Mouse (Mus musculus): Measurements from ENCODE around the gene Ntn1. TPM values are rescaled to one million over a fixed set of nuclear protein-coding genes. Genes with fewer than 3 reads are reported as not detected.

Ntn1 gene
- polyA plus RNA-seq, 1 experiment, result not detected

DNA sequence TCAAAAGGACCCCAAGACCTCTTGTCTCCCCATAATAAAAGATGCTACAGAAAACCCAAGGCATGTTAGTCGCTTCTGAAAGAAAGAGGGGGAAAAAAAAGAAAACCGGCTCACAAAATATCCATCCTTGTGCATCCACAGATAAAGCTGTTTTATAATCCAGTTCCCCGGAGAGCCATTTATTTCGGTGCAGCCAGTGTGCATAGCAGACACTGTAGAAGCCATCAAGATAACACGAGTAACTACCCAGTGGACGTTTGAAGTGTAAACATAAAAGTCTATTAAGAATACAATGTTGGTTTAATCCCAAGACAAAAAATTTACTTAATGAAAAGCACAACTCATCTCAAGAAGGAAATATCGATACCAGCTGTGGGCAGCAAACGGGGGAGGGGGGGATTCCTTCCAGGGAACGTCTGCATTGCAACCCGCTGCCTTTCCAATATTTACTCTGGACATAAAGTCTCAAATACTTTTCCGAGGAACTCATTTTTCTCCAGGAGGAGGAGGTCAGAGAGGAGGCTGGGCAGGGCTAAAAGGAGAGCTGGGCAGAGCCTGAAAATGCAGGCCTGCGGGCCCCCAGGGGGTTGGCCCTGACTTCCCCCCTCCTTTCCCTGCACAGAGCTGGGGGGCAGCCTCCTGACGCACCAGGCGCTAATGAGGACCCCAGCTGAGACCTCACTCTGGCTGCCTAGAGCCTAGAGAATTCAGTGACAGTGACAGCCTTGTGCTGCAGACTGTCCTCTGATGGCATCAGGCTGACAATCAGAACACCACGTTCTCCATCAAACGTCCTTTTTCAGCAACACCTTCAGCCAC, 21.5 kb downstream of the Ntn1 start:
- H3K9me3 ChIP-seq (ENCODE audit: control insufficient read depth, low read length), result no peaks in the 10 kb centered on the region
- TF ChIP-seq GATA1 (IDR thresholded peaks at IDR 0.05; ENCODE audit: low read length) (no peak), TAL1 (IDR thresholded peaks at IDR 0.05; ENCODE audit: low read length) (no peak)
- H3K4me3 ChIP-seq (replicated peaks), result no peak overlapping the region
- H3K36me3 ChIP-seq (ENCODE audit: control insufficient read depth), result no peaks in the 10 kb centered on the region
- peaks cover 37% of the 10 kb centered on the region for H3K27me3 ChIP-seq (ENCODE audit: control insufficient read depth)
- no peaks in the 10 kb centered on the region for H3K4me1 ChIP-seq (ENCODE audit: control insufficient read depth)

DNA sequence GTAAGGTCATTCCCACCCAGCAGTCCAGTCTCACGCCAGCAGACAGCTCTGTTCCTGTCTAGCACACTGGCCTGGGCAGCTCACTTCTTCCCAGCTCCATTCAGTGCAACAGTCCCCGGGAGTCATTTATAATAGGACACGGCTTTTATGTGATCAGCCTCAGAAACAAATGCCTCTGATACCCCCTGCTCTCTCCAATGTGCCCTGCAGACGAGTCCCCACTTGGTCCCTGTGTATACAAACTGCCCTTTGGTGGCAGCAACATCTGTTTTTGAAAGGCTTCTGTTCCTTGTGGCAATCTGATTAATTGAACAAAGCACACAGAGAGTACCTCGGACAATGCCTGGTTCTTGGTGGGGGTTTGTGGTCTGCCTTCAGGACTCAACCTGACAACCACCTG, 22.2 kb downstream of the Ntn1 start:
- Histone ChIP-seq H3K9me3 (ENCODE audit: control insufficient read depth, low read length) (no peaks in the 10 kb centered on the region), H3K36me3 (ENCODE audit: control insufficient read depth) (no peaks in the 10 kb centered on the region), H3K27me3 (ENCODE audit: control insufficient read depth) (peaks cover 30% of the 10 kb centered on the region), H3K4me3 (replicated peaks) (no peak overlapping the region), H3K4me1 (ENCODE audit: control insufficient read depth) (no peaks in the 10 kb centered on the region)
- TF ChIP-seq TAL1 (IDR thresholded peaks at IDR 0.05; ENCODE audit: low read length) (no peak), GATA1 (IDR thresholded peaks at IDR 0.05; ENCODE audit: low read length) (no peak)

DNA sequence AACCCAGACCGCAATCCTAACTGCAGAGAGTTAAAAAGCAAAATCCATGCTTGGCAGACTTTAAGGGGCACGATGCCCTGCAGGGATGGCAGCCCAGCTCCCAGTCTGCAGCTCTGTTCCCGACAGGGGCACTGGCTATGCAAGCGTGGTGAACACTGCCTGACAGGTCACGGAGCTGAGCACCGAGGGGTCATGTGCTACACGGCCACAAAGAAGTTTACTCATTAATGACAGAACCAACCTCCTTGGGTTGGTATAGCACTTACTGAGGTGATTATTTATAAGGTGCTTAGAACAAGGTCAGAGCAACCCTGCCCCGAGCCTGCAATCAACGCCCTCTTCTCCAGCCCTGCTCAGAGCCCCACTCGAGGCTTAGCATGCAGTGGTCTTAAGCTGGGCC, 27.5 kb downstream of the Ntn1 start:
- H3K27me3 ChIP-seq (ENCODE audit: control insufficient read depth), result no peaks in the 10 kb centered on the region
- no peaks in the 10 kb centered on the region for H3K9me3 ChIP-seq (ENCODE audit: control insufficient read depth, low read length)
- no peaks in the 10 kb centered on the region for H3K4me1 ChIP-seq (ENCODE audit: control insufficient read depth)
- no peak for TF ChIP-seq TAL1 (IDR thresholded peaks at IDR 0.05; ENCODE audit: low read length)
- no peak for TF ChIP-seq GATA1 (IDR thresholded peaks at IDR 0.05; ENCODE audit: low read length)
- no peak overlapping the region for H3K4me3 ChIP-seq (replicated peaks)
- no peaks in the 10 kb centered on the region for H3K36me3 ChIP-seq (ENCODE audit: control insufficient read depth)

DNA sequence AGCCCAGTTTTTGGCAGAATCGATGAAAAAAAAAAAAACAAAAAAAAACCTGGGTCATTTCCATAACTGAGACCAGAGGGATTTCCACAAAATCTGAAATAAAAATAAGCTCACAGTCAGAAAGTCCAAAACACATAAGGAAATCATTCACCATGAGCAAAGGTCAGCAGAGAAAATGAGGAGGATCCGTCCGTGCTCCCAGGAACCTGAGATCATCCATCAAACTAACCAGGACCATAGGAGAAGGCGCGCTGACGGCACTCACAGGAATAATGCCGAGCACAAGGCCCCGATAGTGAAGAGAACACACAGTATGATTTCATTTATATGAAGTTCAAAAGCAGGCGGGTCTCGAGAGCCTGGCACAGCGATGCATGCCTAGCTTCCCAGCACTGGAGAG, 29.0 kb downstream of the Ntn1 start:
- Histone ChIP-seq H3K4me3 (replicated peaks) (no peak overlapping the region), H3K4me1 (ENCODE audit: control insufficient read depth) (no peaks in the 10 kb centered on the region)

DNA sequence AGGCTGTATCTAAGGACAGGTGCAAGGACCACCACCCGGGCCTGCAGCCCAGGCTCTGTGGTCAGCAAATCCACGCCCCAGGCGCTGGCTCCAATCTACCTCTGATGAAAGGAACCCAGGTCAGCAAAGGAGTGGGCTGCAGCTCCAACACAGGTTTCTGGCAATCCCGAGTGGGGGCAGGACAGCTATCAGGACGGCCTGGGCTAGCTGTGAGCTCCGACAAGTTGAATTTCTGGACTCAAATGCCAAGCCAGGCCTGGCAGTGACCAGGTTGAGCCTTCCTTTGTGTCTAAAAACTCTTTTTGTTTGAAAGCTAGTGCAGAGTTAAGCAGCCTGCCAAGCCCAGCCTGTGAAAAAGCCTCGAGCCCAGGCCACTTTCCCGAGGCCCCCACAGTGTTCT, 43.7 kb downstream of the Ntn1 start:
- no peaks in the 10 kb centered on the region for H3K9me3 ChIP-seq (ENCODE audit: control insufficient read depth, low read length)
- no peaks in the 10 kb centered on the region for H3K36me3 ChIP-seq (ENCODE audit: control insufficient read depth)
- no peaks in the 10 kb centered on the region for H3K27me3 ChIP-seq (ENCODE audit: control insufficient read depth)
- H3K4me1 ChIP-seq (ENCODE audit: control insufficient read depth), result no peaks in the 10 kb centered on the region
- no peak overlapping the region for H3K4me3 ChIP-seq (replicated peaks)
- TF ChIP-seq TAL1 (IDR thresholded peaks at IDR 0.05; ENCODE audit: low read length) (no peak), GATA1 (IDR thresholded peaks at IDR 0.05; ENCODE audit: low read length) (no peak)

More for the DNA sequence above, 29.0 kb downstream of the Ntn1 start:
- Histone ChIP-seq H3K9me3 (ENCODE audit: control insufficient read depth, low read length) (no peaks in the 10 kb centered on the region), H3K36me3 (ENCODE audit: control insufficient read depth) (no peaks in the 10 kb centered on the region), H3K27me3 (ENCODE audit: control insufficient read depth) (no peaks in the 10 kb centered on the region)
- TF ChIP-seq TAL1 (IDR thresholded peaks at IDR 0.05; ENCODE audit: low read length) (no peak), GATA1 (IDR thresholded peaks at IDR 0.05; ENCODE audit: low read length) (no peak)

DNA sequence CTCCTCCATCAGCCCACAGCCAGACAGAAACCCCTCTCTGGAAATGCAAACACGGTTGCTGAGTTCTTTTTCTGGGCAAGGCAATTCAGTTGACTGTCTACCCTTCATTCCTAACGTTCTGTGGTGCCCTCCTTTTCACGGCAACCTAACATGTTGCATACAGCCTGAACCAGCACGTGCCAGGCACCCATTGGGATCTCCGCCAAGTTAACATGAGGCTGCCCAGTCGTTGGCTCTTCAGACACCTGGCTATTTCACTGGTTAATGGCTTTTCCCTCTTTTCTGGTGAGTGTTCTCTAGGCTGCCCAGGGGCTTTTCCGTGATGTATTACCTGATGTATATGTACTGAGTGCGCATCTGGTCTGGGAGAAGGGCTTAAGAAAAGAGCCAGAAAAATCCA, 45.1 kb downstream of the Ntn1 start:
- Histone ChIP-seq H3K9me3 (ENCODE audit: control insufficient read depth, low read length) (no peaks in the 10 kb centered on the region), H3K27me3 (ENCODE audit: control insufficient read depth) (no peaks in the 10 kb centered on the region), H3K4me3 (replicated peaks) (no peak overlapping the region), H3K36me3 (ENCODE audit: control insufficient read depth) (no peaks in the 10 kb centered on the region), H3K4me1 (ENCODE audit: control insufficient read depth) (no peaks in the 10 kb centered on the region)
- no peak for TF ChIP-seq GATA1 (IDR thresholded peaks at IDR 0.05; ENCODE audit: low read length)

DNA sequence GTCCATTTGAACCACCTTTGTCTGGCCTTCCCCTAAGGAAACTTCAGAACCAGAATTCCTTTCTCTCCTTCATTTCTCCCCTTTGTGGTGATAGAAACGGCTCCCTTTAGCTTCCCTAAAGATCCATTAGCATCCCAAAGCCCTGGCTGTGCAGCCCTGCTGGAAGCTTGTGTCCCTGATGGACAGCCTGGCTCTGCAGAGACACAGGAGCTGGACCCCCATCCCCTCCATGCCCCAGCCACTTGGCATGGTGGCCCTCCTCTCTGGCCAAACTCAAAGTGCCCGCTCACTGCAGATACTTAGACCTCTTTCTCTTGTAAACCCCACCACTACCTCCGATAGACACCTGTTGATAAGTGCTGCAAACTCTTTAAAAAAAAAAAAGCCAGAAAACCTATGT, 45.8 kb downstream of the Ntn1 start:
- H3K9me3 ChIP-seq (ENCODE audit: control insufficient read depth, low read length), result no peaks in the 10 kb centered on the region
- TF ChIP-seq TAL1 (IDR thresholded peaks at IDR 0.05; ENCODE audit: low read length) (no peak), GATA1 (IDR thresholded peaks at IDR 0.05; ENCODE audit: low read length) (no peak)
- no peaks in the 10 kb centered on the region for H3K27me3 ChIP-seq (ENCODE audit: control insufficient read depth)
- no peaks in the 10 kb centered on the region for H3K36me3 ChIP-seq (ENCODE audit: control insufficient read depth)
- no peak overlapping the region for H3K4me3 ChIP-seq (replicated peaks)
- H3K4me1 ChIP-seq (ENCODE audit: control insufficient read depth), result no peaks in the 10 kb centered on the region

DNA sequence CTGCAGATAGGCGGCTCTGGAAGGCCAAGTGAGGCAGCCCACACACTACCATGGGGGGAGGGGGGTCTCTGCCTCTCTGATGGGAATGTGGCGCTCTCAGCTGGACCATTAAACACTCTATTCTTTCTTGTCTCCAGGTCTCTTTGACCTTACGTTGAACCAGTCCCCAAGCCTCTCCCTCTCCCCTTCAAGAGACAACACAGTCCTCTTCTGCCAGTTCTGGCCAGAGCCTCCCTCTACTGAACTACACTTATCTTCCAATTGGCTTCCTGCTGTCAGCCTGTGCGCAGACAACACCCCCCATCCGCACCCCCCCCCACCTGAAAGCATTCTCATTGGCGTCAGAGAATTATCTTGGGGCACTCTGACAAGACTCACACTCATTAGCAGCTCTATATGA, 48.4 kb downstream of the Ntn1 start:
- no peaks in the 10 kb centered on the region for H3K27me3 ChIP-seq (ENCODE audit: control insufficient read depth)
- 0 out of 2 replicates have a peak, but pooled peaks cover 3% of the 10 kb centered on the region for H3K9me3 ChIP-seq (ENCODE audit: control insufficient read depth, low read length)
- no peaks in the 10 kb centered on the region for H3K4me1 ChIP-seq (ENCODE audit: control insufficient read depth)
- H3K4me3 ChIP-seq (replicated peaks), result no peak overlapping the region
- TF ChIP-seq GATA1 (IDR thresholded peaks at IDR 0.05; ENCODE audit: low read length) (no peak), TAL1 (IDR thresholded peaks at IDR 0.05; ENCODE audit: low read length) (no peak)
- no peaks in the 10 kb centered on the region for H3K36me3 ChIP-seq (ENCODE audit: control insufficient read depth)

DNA sequence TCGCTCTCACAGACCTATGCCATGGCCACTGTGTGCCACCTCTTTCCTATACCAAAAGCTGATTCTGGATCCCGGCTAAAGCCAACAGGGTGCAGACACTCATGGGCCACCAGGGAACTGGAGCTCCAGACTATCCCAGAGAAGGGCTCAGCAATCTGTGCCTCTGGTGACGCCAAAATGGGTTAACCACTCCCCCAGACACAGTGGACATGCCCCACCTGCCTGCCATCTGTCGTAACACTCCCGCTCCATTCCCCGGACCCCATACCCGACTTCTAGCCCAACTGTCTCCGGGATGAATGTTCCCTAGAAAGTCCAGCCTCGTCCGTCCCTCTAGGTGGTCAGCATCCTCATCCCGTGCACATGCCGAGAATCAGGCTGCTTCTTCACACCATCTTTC, 51.8 kb downstream of the Ntn1 start:
- TF ChIP-seq TAL1 (IDR thresholded peaks at IDR 0.05; ENCODE audit: low read length) (no peak), GATA1 (IDR thresholded peaks at IDR 0.05; ENCODE audit: low read length) (no peak)
- Histone ChIP-seq H3K4me3 (replicated peaks) (no peak overlapping the region), H3K27me3 (ENCODE audit: control insufficient read depth) (no peaks in the 10 kb centered on the region), H3K36me3 (ENCODE audit: control insufficient read depth) (no peaks in the 10 kb centered on the region), H3K4me1 (ENCODE audit: control insufficient read depth) (no peaks in the 10 kb centered on the region), H3K9me3 (ENCODE audit: control insufficient read depth, low read length) (0 out of 2 replicates have a peak, but pooled peaks cover 3% of the 10 kb centered on the region)
